8 mouse cellular contexts compared by ENCODE assay signal in genomic region chr12:82168820-82169533, GRCm38 (mm10). TPM values are rescaled to one million over a fixed set of nuclear protein-coding genes. Genes with fewer than 3 reads are reported as not detected.
DNase-seq lines count a peak whose midpoint lies in the region; ATAC-seq lines count a peak whose summit lies in the region.

TSS of gene Sipa1l1 (plus strand) at chr12:82169320.

- H3K4me1 ChIP-seq in hindbrain, embryonic 11.5 days (replicated peaks; ENCODE audit: control insufficient read depth, insufficient read depth, low read length), result peaks cover 7% of the 10 kb centered on the region; the same call in 1 of the 2 replicates

- peak within 1 kb of the TSS; percentile 79 for H3K4me3 ChIP-seq in hindbrain, embryonic 11.5 days (ENCODE audit: low read depth, low read length)

- 1% methylated on average over 38 of the region's 43 CpGs for WGBS in hindbrain, embryonic 11.5 days

- no peaks in the 10 kb centered on the region for H3K9me3 ChIP-seq in hindbrain, embryonic 11.5 days (ENCODE audit: control insufficient read depth, low read length)

- peak within 1 kb of the TSS; percentile 86 for H3K9ac ChIP-seq in hindbrain, embryonic 11.5 days (ENCODE audit: low read depth, low read length)

- DNase-seq in MN1 (ENCODE audit: low spot score), result peak; percentile 99
- DNase-seq in cerebellum, adult 9-10 months, result peak; percentile 95
- DNase-seq in frontal cortex, adult 2 months (ENCODE audit: extremely low spot score in 1 of 2, low spot score in 1 of 2), result peak; percentile 94 to 97
- DNase-seq in hindbrain, embryonic 11.5 days (ENCODE audit: low spot score), result peak; percentile 97
- peak; percentile 95 for DNase-seq in layer of hippocampus, postnatal 10 days (ENCODE audit: low spot score in 2 of 2)
- peak; percentile 98 for DNase-seq in lung, postnatal 10 days
- peak; percentile 95 for DNase-seq in ovary, postnatal 36 days (ENCODE audit: low spot score)
- DNase-seq in thymus, postnatal 25 days, result peak; percentile 97

- peak; percentile 88 for ATAC-seq in hindbrain, embryonic 11.5 days (ENCODE audit: low FRiP score)

- no peaks in the 10 kb centered on the region for H3K36me3 ChIP-seq in hindbrain, embryonic 11.5 days (ENCODE audit: control insufficient read depth, insufficient read depth, low read length)

- peak within 1 kb of the TSS; percentile 96 for H3K4me2 ChIP-seq in hindbrain, embryonic 11.5 days (replicated peaks; ENCODE audit: low read depth, low read length)

- H3K27ac ChIP-seq in hindbrain, embryonic 11.5 days (ENCODE audit: low read depth, low read length), result peak within 1 kb of the TSS; percentile 88

- H3K27me3 ChIP-seq in hindbrain, embryonic 11.5 days (ENCODE audit: control insufficient read depth, insufficient read depth, low read length), result no peaks in the 10 kb centered on the region

RNA-seq across cellular contexts. Expression of gene Sipa1l1, which starts in this region (rescaled TPM):
- 181 and 182 TPM in 2 replicates for polyA plus RNA-seq in frontal cortex, adult 2 months (2012; rRNA removed)
- polyA plus RNA-seq in hindbrain, embryonic 11.5 days (2014; fragmentation: Nextera tagmentation; extraction: Ambion mirVana), result 22.1 and 30.8 TPM in 2 replicates
- total RNA-seq in layer of hippocampus, postnatal 10 days (2021), result 100 to 1,000 TPM; 140 to 146 TPM

Comparison
In these comparisons a context has a peak if more than half of its experiments do, and no peak if none do; other contexts are left out.
1. Peak in every context shown above with its lines: DNase-seq, ATAC-seq, H3K4me3 ChIP-seq and H3K27ac ChIP-seq.